Mouse (Mus musculus) v-Abl transformed pro-B cells (cell line): ENCODE measurements at regions not wholly inside any gene's neighbourhood (a gene's known extent, or its start where the extent isn't known, plus 50 kb on each side); places are given as distances from the start of the nearest gene placed in this dataset.

ENCODE experiments used
- in situ Hi-C, 2 experiments: fragments of 400-800 bp; cut with MboI; formaldehyde crosslinking; loops; one replicate each; pipeline ENCODE4 v1.15.1; 2025; ENCODE audit not compliant: unreplicated experiment in 2 of 2

- in situ Hi-C loops, result no loop called here
These were observed 626.7 kb upstream of the Intu start for GRCm38 (mm10) chr3:39904377-39904776.

- in situ Hi-C loops, result no loop called here
These were observed 622.3 kb upstream of the Intu start for GRCm38 (mm10) chr3:39908676-39909362.

- in situ Hi-C loops, result no loop called here
These were observed 621.4 kb upstream of the Intu start for GRCm38 (mm10) chr3:39909642-39910041.

GRCm38 (mm10) chr3:39918601-39919000, 612.5 kb upstream of the Intu start:
- in situ Hi-C loops, result no loop called here

- in situ Hi-C loops, result no loop called here
These were observed 605.6 kb upstream of the Intu start for GRCm38 (mm10) chr3:39925436-39925835.

GRCm38 (mm10) chr3:39928421-39928820, 602.7 kb upstream of the Intu start:
- in situ Hi-C loops, result no loop called here

- in situ Hi-C loops, result no loop called here
These were observed 597.7 kb upstream of the Intu start for GRCm38 (mm10) chr3:39933372-39933771.

GRCm38 (mm10) chr3:39937719-39938278, 593.3 kb upstream of the Intu start:
- in situ Hi-C loops, result no loop called here

- in situ Hi-C loops, result no loop called here
These were observed 586.5 kb upstream of the Intu start for GRCm38 (mm10) chr3:39944581-39944980.

- in situ Hi-C loops, result no loop called here
These were observed 579.0 kb upstream of the Intu start for GRCm38 (mm10) chr3:39952103-39952502.

GRCm38 (mm10) chr3:39952556-39952955, 578.5 kb upstream of the Intu start:
- in situ Hi-C loops, result no loop called here

- in situ Hi-C loops, result no loop called here
These were observed 569.0 kb upstream of the Intu start for GRCm38 (mm10) chr3:39961836-39962640.

GRCm38 (mm10) chr3:39965431-39965830, 565.7 kb upstream of the Intu start:
- in situ Hi-C loops, result no loop called here

GRCm38 (mm10) chr3:39966390-39966789, 564.7 kb upstream of the Intu start:
- in situ Hi-C loops, result no loop called here

- in situ Hi-C loops, result no loop called here
These were observed 554.1 kb upstream of the Intu start for GRCm38 (mm10) chr3:39976937-39977336.

GRCm38 (mm10) chr3:39978916-39979679, 552.0 kb upstream of the Intu start:
- in situ Hi-C loops, result no loop called here

GRCm38 (mm10) chr3:39982656-39983055, 548.4 kb upstream of the Intu start:
- in situ Hi-C loops, result no loop called here

GRCm38 (mm10) chr3:39987710-39988109, 543.4 kb upstream of the Intu start:
- in situ Hi-C loops, result no loop called here

GRCm38 (mm10) chr3:39998628-39999027, 532.5 kb upstream of the Intu start:
- in situ Hi-C loops, result no loop called here

- in situ Hi-C loops, result no loop called here
These were observed 531.2 kb upstream of the Intu start for GRCm38 (mm10) chr3:39999846-40000245.

GRCm38 (mm10) chr3:40002838-40003237, 528.2 kb upstream of the Intu start:
- in situ Hi-C loops, result no loop called here
